Mouse (Mus musculus) intestine, postnatal 0 days (tissue): ENCODE data around the gene Zbtb16. TPM values are rescaled to one million over a fixed set of nuclear protein-coding genes. Genes with fewer than 3 reads are reported as not detected.

ENCODE experiments used
- ATAC-seq: fragments of 200-750 bp; cut with Nextera tagmentation; 2 replicates; pipeline ENCODE4 v1.8.0; 2017; ENCODE audit warnings: mild to moderate bottlenecking, moderate TSS enrichment, moderate library complexity
- H3K27ac ChIP-seq: fragments of 300-500 bp; sonication (generic); 2 replicates; pipeline ENCODE4 v1.5.1; 2014; ENCODE audit warnings: mild to moderate bottlenecking, low read depth, low read length, moderate library complexity
- H3K27me3 ChIP-seq: fragments of 300-500 bp; sonication (generic); replicated peaks from 2 replicates; pipeline ENCODE4 v1.6.1; 2014; ENCODE audit warnings: low read length, mixed read lengths; ENCODE audit not compliant: control insufficient read depth, insufficient read depth
- H3K36me3 ChIP-seq: fragments of 300-500 bp; sonication (generic); 2 replicates; pipeline ENCODE4 v1.6.1; 2014; ENCODE audit warnings: mild to moderate bottlenecking, moderate library complexity; ENCODE audit not compliant: control insufficient read depth, insufficient read depth
- H3K4me1 ChIP-seq: fragments of 300-500 bp; sonication (generic); replicated peaks from 2 replicates; pipeline ENCODE4 v1.6.1; 2014; ENCODE audit warnings: antibody characterized with exemption, low read length, mixed read lengths; ENCODE audit not compliant: control insufficient read depth, insufficient read depth
- H3K4me2 ChIP-seq: fragments of 300-500 bp; sonication (generic); replicated peaks from 2 replicates; pipeline ENCODE4 v1.6.1; 2014; ENCODE audit warnings: low read depth, mild to moderate bottlenecking, moderate library complexity
- H3K4me3 ChIP-seq: fragments of 300-500 bp; sonication (generic); 2 replicates; pipeline ENCODE4 v1.5.1; 2014; ENCODE audit warnings: low read depth, low read length
- H3K9ac ChIP-seq: fragments of 300-500 bp; sonication (generic); 2 replicates; pipeline ENCODE4 v1.6.1; 2014; ENCODE audit warnings: mild to moderate bottlenecking, low read depth, low read length
- H3K9me3 ChIP-seq: fragments of 300-500 bp; sonication (generic); 2 replicates; pipeline ENCODE4 v1.6.1; 2016; ENCODE audit warnings: mixed run types; ENCODE audit not compliant: control insufficient read depth
- CTCF ChIP-seq: sonication (generic); IDR thresholded peaks from 2 replicates; pipeline ENCODE4 v1.5.1; 2016; ENCODE audit warnings: low read depth, mild to moderate bottlenecking, control low read depth, antibody characterized with exemption, moderate library complexity
- WGBS: fragments of 180-500 bp; shearing (Covaris S2); extraction: QIAGEN DNeasy Blood & Tissue Kit; methylation state at CpG from one replicate; pipeline ENCODE4 v1.1.7; 2014; 5-methylcytosine and 5-hydroxymethylcytosine counted together
- polyA plus RNA-seq: library from polyadenylated mRNA; unstranded; fragments of >200 nt; fragmentation: Nextera tagmentation; extraction: Ambion mirVana; gene quantifications from 2 replicates; pipeline ENCODE4 v1.2.1, GENCODE M21; 2015

The Zbtb16 gene
- polyA plus RNA-seq, 1 experiment from 2014 or later: 0.91 TPM

DNA sequence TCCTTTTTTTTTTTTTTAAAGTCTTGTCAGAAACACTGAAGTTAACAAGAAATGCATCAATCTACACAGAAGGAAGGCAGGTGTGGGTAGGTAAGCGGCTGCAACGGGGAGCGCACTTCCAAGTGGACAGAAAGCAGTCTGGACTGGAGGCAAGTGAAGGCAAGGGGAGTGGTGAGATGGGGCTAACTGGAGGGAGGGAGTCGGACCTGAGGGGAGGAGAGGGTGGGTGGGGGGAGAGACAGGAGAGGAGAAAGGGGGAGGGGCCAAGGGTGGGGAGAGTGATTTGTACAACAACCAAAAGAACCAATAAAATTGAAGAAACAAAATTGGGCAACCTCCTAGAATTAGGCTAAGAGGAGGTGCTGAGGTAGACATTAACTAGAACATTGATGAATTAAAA, 184.0 kb downstream of the Zbtb16 start:
- 69% methylated on average over 4 of the region's 4 CpGs for WGBS
- no peak for ATAC-seq
- no peaks in the 10 kb centered on the region for H3K27me3 ChIP-seq
- no peak overlapping the region for H3K4me3 ChIP-seq
- no peak overlapping the region for H3K27ac ChIP-seq
- no peak overlapping the region for H3K9ac ChIP-seq
- no peak for TF ChIP-seq CTCF
- no peaks in the 10 kb centered on the region for H3K36me3 ChIP-seq
- 0 out of 2 replicates have a peak, but pooled peaks cover 5% of the 10 kb centered on the region for H3K4me1 ChIP-seq
- no peak overlapping the region for H3K4me2 ChIP-seq
- H3K9me3 ChIP-seq: no peaks in the 10 kb centered on the region

DNA sequence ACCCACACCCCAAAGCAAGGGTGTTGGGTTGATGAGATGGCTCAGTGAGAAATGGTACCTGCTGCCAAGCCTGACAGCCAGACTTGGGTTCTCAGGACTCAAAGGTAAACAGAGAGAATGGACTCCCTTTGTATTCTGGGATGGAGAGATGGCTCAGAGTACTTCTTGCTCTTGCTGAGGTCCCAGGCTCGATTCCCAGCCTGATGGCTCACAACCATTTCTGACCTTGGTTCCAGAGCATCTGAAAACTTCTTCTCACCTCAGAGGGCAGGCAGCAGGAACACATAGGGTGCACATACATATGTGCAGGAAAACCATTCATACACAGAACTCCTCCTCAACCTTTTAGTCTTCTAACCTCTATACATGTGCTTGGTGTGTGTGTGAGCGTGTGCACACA, 185.2 kb downstream of the Zbtb16 start:
- Histone ChIP-seq H3K36me3 (no peaks in the 10 kb centered on the region), H3K27me3 (no peaks in the 10 kb centered on the region), H3K4me1 (0 out of 2 replicates have a peak, but pooled peaks cover 5% of the 10 kb centered on the region), H3K4me2 (no peak overlapping the region), H3K9ac (no peak overlapping the region), H3K9me3 (no peaks in the 10 kb centered on the region), H3K27ac (no peak overlapping the region), H3K4me3 (no peak overlapping the region)
- ATAC-seq: no peak
- WGBS: 82% methylated on average over 2 of the region's 2 CpGs
- no peak for TF ChIP-seq CTCF

DNA sequence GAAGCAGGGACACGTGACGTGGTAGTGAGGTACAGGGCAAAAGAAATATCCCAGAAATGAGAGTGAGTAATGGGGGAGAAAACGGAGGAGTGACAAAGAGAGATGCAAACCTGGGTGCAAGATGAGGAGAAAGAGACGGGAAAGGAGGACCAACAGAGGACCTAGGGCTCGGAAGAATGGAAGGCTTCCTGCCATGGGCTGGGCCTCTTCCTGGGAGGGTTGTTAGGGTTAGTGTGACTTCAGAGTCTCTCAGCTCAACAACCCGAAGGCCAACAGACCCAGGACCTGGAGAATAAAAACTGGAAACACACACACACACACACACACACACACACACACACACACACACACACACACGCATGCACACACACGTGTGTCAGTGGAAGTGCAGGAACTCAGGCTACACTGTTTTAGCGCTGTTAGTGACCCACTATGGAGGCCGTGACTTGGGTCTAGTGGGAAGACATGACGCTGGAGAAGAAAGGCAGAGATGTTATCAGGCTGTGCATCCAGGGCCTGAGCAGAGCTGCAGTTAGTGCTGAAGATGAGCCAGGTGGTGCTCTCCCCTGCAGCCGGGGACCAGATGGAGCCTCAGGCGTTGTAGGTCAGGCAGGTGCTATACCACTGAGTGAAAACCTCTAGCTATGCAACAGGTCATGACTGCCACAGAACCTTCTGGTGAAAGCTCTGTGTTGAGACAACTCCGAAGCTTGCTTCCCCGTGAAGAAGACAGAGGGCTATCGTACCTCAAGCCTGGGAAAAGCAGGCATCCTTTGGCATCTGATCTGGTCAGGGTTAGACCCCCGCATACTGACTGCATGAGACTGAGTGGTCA, 186.0 kb downstream of the Zbtb16 start:
- Histone ChIP-seq H3K4me1 (0 out of 2 replicates have a peak, but pooled peaks cover 5% of the 10 kb centered on the region), H3K9ac (no peak overlapping the region), H3K27me3 (no peaks in the 10 kb centered on the region), H3K36me3 (no peaks in the 10 kb centered on the region), H3K4me2 (peak overlapping the region; percentile 56; the same call in 1 of the 2 replicates), H3K9me3 (no peaks in the 10 kb centered on the region), H3K4me3 (no peak overlapping the region), H3K27ac (no peak overlapping the region)
- WGBS: 62% methylated on average over 17 of the region's 17 CpGs
- TF ChIP-seq CTCF: 0 out of 2 replicates have a peak, but pooled peaks have one; percentile 6
- no peak for ATAC-seq

DNA sequence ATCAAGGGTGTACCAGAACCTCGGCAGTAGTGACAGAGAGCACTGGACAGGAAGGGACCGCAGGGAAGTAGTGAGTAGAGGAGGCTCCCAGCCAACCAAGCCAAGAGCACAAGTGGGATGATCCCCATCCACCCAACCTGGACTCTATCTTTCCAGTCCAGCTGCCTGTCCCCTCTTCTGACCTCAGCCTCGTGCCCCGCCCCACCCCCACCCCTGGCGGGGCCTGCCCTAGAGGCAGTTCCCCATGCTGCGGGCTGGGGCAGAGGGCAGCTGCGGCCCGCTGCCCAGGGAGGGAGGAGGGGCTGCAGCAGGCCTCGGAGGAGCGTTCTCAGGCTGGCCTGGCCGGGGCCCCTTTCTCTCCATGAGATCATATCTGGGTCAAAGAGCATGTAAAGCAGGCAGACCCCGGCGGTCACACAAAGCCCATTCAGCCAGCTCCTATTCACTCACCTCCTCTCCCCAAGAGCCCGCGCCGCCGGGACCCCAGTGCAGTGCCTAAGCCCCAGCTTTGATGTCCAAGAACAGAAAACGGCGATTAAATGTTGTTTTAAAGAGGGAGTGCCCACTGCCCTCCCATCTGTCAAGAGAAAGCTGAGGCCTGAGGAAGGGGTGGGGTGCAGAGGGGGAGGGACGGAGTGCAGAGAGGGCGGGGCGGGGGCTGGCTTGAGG, 186.8 kb downstream of the Zbtb16 start:
- H3K9ac ChIP-seq: 0 out of 2 replicates have a peak overlapping the region, but pooled peaks have one; percentile 40
- ATAC-seq: peak; percentile 22
- H3K27me3 ChIP-seq: no peaks in the 10 kb centered on the region
- H3K4me2 ChIP-seq: peak overlapping the region; percentile 56
- H3K4me3 ChIP-seq: peak overlapping the region; percentile 17; the same call in 1 of the 2 replicates
- H3K4me1 ChIP-seq: 0 out of 2 replicates have a peak, but pooled peaks cover 5% of the 10 kb centered on the region
- H3K36me3 ChIP-seq: no peaks in the 10 kb centered on the region
- no peak for TF ChIP-seq CTCF
- peak overlapping the region; percentile 7; the same call in 1 of the 2 replicates for H3K27ac ChIP-seq
- H3K9me3 ChIP-seq: 0 out of 2 replicates have a peak, but pooled peaks cover 3% of the 10 kb centered on the region
- 8% methylated on average over 22 of the region's 22 CpGs for WGBS

DNA sequence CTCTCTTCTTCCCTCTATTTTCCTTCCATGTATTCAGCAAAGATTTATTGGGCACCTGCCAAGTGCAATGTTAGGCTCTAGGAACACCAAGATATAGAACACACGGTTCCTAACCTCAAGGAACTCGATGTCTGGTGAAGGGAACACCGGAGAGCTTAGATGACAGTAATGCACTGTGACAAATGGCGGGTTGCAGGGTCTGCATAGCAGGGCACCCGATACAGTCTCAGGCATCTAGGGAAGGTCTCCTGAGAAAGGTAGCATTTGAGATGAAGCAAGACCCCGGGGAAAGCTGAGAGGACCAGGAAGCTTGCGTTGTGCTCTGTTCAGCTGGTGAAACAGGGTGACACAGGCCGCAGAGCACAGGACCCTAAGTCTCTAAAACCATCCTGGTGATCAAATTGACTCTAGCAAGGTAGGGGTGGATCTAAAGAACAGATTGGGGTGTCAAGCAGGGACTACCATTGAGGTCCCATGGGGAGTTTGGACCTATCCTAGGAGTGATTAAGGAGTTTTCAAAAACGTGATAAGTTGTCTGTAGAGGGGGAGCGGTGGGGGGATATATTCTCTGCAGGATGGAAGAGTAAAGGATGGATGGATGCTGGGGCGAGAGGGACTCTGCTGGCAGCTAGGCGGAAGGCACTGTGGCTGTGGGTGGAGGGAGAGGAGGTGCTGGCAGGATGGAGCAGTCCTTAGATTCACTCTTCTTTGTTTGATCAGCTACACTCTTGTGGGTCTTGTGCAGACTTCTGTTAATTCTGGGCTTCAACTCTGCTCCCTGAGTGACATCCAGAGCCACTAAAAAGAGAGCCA, 187.5 kb downstream of the Zbtb16 start:
- TF ChIP-seq CTCF: no peak
- Histone ChIP-seq H3K27ac (0 out of 2 replicates have a peak overlapping the region, but pooled peaks have one; percentile 7), H3K27me3 (no peaks in the 10 kb centered on the region), H3K4me3 (0 out of 2 replicates have a peak overlapping the region, but pooled peaks have one; percentile 17), H3K4me1 (0 out of 2 replicates have a peak, but pooled peaks cover 5% of the 10 kb centered on the region), H3K4me2 (peak overlapping the region; percentile 56), H3K9me3 (0 out of 2 replicates have a peak, but pooled peaks cover 3% of the 10 kb centered on the region), H3K9ac (no peak overlapping the region), H3K36me3 (no peaks in the 10 kb centered on the region)
- no peak for ATAC-seq
- WGBS: 68% methylated on average over 12 of the region's 12 CpGs
